Mouse (Mus musculus) midbrain, embryonic 11.5 days (tissue): ENCODE data around the gene Paqr7. TPM values are rescaled to one million over a fixed set of nuclear protein-coding genes. Genes with fewer than 3 reads are reported as not detected.
A peak's percentile ranks its signal among the peaks of the same experiment; 100 is the strongest.

Experiments used
- ATAC-seq: fragments of 200-750 bp; cut with Nextera tagmentation; 2 replicates; pipeline ENCODE4 v1.8.0; 2017; ENCODE audit warnings: moderate TSS enrichment, moderate library complexity; ENCODE audit not compliant: low FRiP score
- DNase-seq: peaks from one replicate; pipeline ENCODE4 v3.0.0; 2015; ENCODE audit warnings: low spot score; ENCODE audit errors: missing footprints
- H3K27ac ChIP-seq: fragments of 300-500 bp; sonication (generic); 2 replicates; pipeline ENCODE4 v1.5.1; 2014; ENCODE audit warnings: low read depth, low read length
- H3K27me3 ChIP-seq: fragments of 300-500 bp; sonication (generic); 2 replicates; pipeline ENCODE4 v1.6.1; 2014; ENCODE audit warnings: mild to moderate bottlenecking, low read length, moderate library complexity, mixed read lengths; ENCODE audit not compliant: control insufficient read depth, insufficient read depth
- H3K36me3 ChIP-seq: fragments of 300-500 bp; sonication (generic); 2 replicates; pipeline ENCODE4 v1.6.1; 2014; ENCODE audit warnings: mild to moderate bottlenecking, low read length, moderate library complexity, mixed read lengths; ENCODE audit not compliant: control insufficient read depth, insufficient read depth
- H3K4me1 ChIP-seq: fragments of 300-500 bp; sonication (generic); 2 replicates; pipeline ENCODE4 v1.6.1; 2014; ENCODE audit warnings: low read length; ENCODE audit not compliant: control insufficient read depth, insufficient read depth
- H3K4me2 ChIP-seq: fragments of 300-500 bp; sonication (generic); 2 replicates; pipeline ENCODE4 v1.6.1; 2014; ENCODE audit warnings: mild to moderate bottlenecking, moderate library complexity
- H3K4me3 ChIP-seq: fragments of 300-500 bp; sonication (generic); 2 replicates; pipeline ENCODE4 v1.5.1; 2014; ENCODE audit warnings: low read depth, low read length
- H3K9ac ChIP-seq: fragments of 300-500 bp; sonication (generic); 2 replicates; pipeline ENCODE4 v1.6.1; 2014; ENCODE audit warnings: low read length
- H3K9me3 ChIP-seq: fragments of 300-500 bp; sonication (generic); 2 replicates; pipeline ENCODE4 v1.6.1; 2016; ENCODE audit warnings: low read length; ENCODE audit not compliant: control insufficient read depth
- WGBS: fragments of 180-500 bp; shearing (Covaris S2); extraction: QIAGEN DNeasy Blood & Tissue Kit; methylation state at CpG from one replicate; pipeline ENCODE4 v1.1.7; 2014; 5-methylcytosine and 5-hydroxymethylcytosine counted together
- polyA plus RNA-seq: library from polyadenylated mRNA; unstranded; fragments of >200 nt; fragmentation: Nextera tagmentation; extraction: Ambion mirVana; gene quantifications from 2 replicates; pipeline ENCODE4 v1.2.1, GENCODE M21; 2014

The Paqr7 gene
- polyA plus RNA-seq, 1 experiment from 2014 or later = 1.3 TPM

DNA sequence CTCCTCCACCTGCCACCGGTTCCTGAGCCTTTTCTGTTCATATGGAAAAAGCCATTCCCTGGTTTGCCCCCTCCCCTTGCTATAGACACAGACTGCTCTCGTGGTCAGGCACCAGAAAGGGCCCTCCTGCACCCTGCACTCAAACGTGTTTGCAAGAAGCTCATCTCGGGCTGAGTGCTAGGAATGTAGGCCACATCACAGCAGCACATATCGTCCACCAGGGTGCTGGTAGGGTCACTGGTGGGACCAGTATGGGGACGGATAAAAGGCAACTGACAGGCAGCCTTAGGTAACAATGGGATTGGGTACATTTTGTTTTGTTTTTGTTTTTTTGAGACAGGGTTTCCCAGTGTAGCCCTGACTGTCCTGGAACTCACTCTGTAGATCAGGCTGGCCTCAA is 15.2 kb upstream of the Paqr7 start:
- 55% methylated on average over 6 of the region's 6 CpGs for WGBS
- H3K27me3 ChIP-seq = no peaks in the 10 kb centered on the region
- no peaks in the 10 kb centered on the region for H3K36me3 ChIP-seq
- H3K9ac ChIP-seq = no peak overlapping the region
- H3K4me3 ChIP-seq = no peak overlapping the region
- H3K4me1 ChIP-seq = peaks cover 6% of the 10 kb centered on the region; the same call in 1 of the 2 replicates
- no peak overlapping the region for H3K27ac ChIP-seq
- ATAC-seq (no peak), DNase-seq (no peak)
- no peak overlapping the region for H3K4me2 ChIP-seq
- no peaks in the 10 kb centered on the region for H3K9me3 ChIP-seq

DNA sequence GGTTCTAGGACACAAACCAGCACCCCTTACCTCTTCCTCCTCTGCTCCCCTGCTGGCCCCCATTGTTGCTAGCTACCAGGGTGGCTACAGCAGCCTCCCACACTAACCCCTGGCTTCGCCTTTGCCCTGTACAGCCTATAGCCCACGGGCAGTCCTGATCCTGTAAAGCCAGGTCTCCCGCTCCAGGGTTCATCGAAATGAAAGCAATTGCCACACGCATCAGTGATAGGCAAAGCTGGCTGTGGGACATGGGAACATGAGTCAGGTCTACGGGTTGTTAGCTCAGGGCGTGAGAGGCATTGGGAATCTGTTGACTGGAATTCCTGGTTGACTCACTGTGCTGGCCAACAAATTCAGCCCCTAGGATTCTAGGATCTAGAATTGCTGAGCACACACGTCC is 14.1 kb upstream of the Paqr7 start:
- WGBS = 79% methylated on average over 8 of the region's 8 CpGs
- Histone ChIP-seq H3K36me3 (no peaks in the 10 kb centered on the region), H3K4me2 (no peak overlapping the region), H3K9me3 (no peaks in the 10 kb centered on the region), H3K27me3 (no peaks in the 10 kb centered on the region), H3K27ac (no peak overlapping the region), H3K4me1 (peaks cover 6% of the 10 kb centered on the region; the same call in 1 of the 2 replicates), H3K9ac (no peak overlapping the region), H3K4me3 (no peak overlapping the region)
- DNase-seq (no peak), ATAC-seq (no peak)

DNA sequence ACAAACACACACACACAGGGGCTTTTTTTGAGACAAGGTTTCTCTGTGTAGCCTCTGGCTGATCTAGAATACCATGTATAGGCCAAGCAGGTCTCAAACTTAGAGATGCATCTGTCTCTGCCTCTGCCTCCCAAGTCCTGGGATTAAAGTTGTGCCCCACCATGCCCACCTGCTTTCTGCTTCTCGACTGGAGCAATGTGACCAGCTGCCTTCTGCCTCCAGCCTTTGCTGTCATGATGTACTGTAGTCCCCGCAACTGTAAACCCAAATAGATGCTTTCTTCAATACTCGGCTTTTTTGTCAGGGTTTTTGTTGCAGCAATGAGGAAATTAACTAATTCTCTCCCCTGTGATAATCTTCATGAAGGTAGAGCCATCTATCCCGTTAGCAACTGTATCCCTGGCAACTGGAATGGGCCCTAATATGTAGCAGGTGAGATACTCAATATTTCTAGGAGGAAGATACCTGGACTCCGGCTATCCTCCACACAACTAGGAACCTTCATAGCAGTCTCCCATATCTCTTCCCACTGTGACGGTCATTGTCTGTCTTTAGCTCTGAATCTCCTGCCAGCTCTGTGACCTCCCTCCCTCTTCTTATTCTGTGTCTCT is 13.3 kb upstream of the Paqr7 start:
- H3K9ac ChIP-seq = no peak overlapping the region
- H3K36me3 ChIP-seq = no peaks in the 10 kb centered on the region
- no peak for DNase-seq
- no peaks in the 10 kb centered on the region for H3K9me3 ChIP-seq
- H3K4me1 ChIP-seq = peaks cover 6% of the 10 kb centered on the region; the same call in 1 of the 2 replicates
- 74% methylated on average over 6 of the region's 6 CpGs for WGBS
- H3K27ac ChIP-seq = no peak overlapping the region
- no peaks in the 10 kb centered on the region for H3K27me3 ChIP-seq
- ATAC-seq = no peak
- H3K4me2 ChIP-seq = no peak overlapping the region
- H3K4me3 ChIP-seq = no peak overlapping the region

GRCm38 (mm10) chr4:134483696-134484095 is 12.8 kb upstream of the Paqr7 start:
- ATAC-seq = no peak
- Histone ChIP-seq H3K4me2 (no peak overlapping the region), H3K36me3 (no peaks in the 10 kb centered on the region), H3K27ac (no peak overlapping the region), H3K9me3 (no peaks in the 10 kb centered on the region), H3K4me1 (0 out of 2 replicates have a peak, but pooled peaks cover 2% of the 10 kb centered on the region), H3K9ac (no peak overlapping the region), H3K4me3 (no peak overlapping the region), H3K27me3 (no peaks in the 10 kb centered on the region)
- DNase-seq = no peak
- 57% methylated on average over 6 of the region's 6 CpGs for WGBS

DNA sequence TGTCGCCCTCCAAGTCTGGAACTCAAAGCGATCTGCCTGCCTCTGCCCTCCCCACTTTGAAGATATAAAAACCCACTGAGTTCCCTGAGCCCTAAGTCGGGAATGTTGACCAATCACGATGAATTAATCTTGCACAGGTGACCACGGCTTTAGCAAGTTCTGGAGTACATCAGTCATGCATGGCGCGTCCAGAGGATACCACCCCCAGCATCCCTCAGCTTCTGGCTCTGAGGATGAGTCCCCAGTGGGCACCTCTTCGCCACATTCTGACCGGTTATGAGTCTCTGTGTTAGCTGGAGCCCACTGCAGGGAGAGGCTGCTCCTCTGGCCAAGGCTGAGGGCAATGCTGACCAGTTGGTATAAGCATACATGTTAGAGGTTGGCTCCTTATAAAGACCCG is 12.3 kb upstream of the Paqr7 start:
- DNase-seq (no peak), ATAC-seq (no peak)
- no peaks in the 10 kb centered on the region for H3K36me3 ChIP-seq
- 82% methylated on average over 10 of the region's 10 CpGs for WGBS
- H3K27ac ChIP-seq = no peak overlapping the region
- no peaks in the 10 kb centered on the region for H3K9me3 ChIP-seq
- no peak overlapping the region for H3K4me3 ChIP-seq
- H3K9ac ChIP-seq = no peak overlapping the region
- no peak overlapping the region for H3K4me2 ChIP-seq
- no peaks in the 10 kb centered on the region for H3K4me1 ChIP-seq
- no peaks in the 10 kb centered on the region for H3K27me3 ChIP-seq

GRCm38 (mm10) chr4:134485151-134485900 is 11.2 kb upstream of the Paqr7 start:
- H3K4me3 ChIP-seq = no peak overlapping the region
- no peaks in the 10 kb centered on the region for H3K27me3 ChIP-seq
- no peak for ATAC-seq
- no peak overlapping the region for H3K4me2 ChIP-seq
- H3K9ac ChIP-seq = no peak overlapping the region
- DNase-seq = no peak
- no peaks in the 10 kb centered on the region for H3K9me3 ChIP-seq
- H3K36me3 ChIP-seq = no peaks in the 10 kb centered on the region
- H3K4me1 ChIP-seq = no peaks in the 10 kb centered on the region
- 86% methylated on average over 5 of the region's 5 CpGs for WGBS
- no peak overlapping the region for H3K27ac ChIP-seq

DNA sequence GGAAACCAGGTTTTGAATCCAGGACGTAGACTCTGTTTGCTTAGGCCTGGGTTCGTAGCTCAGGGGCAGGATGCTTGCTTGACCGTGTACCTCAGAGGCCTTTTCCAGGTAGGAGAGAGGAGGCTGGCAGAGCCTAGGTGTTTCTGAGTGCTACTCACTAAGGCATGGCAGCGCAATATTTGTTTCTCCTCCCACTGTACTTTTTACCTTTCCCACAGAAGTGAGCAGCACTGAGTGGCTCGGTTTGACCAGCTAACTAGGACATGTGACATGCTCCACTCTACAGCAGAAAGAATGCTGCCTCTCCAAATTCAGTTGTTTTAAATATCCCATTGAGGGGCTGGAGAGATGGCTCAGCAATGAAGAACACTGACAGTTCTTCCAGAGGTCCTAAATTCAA is 8.3 kb upstream of the Paqr7 start:
- 91% methylated on average over 5 of the region's 5 CpGs for WGBS
- Histone ChIP-seq H3K27me3 (no peaks in the 10 kb centered on the region), H3K9ac (no peak overlapping the region), H3K36me3 (no peaks in the 10 kb centered on the region), H3K27ac (no peak overlapping the region), H3K4me3 (no peak overlapping the region), H3K9me3 (no peaks in the 10 kb centered on the region), H3K4me1 (no peaks in the 10 kb centered on the region), H3K4me2 (no peak overlapping the region)
- no peak for ATAC-seq
- peak; percentile 65 for DNase-seq

DNA sequence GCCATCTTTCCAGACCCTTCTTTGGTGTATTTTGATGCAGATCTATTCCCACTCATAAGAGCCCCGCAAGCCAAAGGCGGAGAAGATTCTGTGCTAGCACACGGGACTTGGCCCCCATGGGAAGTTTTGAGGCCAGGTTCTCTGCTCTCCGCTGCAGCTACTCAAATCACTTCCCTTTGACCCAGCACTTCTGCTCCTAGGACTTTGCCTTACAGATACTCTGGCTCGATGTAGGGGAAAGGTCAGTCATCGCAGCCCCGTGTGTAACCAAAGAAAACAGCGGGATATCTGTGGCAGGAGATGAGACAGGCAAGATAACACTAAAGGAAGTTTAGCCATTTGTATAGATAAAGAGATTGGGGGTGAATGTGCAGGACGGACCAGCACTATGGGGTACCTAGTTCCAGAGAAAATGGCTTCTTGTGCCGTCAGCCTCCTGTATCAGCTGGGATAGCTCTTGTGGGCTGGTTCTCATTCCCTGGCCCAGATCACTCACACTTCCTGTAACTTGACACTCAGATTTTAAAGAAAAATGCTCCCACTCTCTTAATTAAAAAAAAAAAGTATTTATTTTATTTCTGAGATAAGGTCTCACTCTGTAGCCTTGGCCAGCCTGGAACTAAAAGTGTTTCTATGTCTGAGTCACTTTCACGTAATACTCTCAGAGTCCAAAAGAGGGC is 6.4 kb upstream of the Paqr7 start:
- peak; percentile 19 for DNase-seq
- Histone ChIP-seq H3K4me1 (peaks cover under 1% of the 10 kb centered on the region), H3K27me3 (no peaks in the 10 kb centered on the region), H3K4me3 (no peak overlapping the region), H3K9ac (no peak overlapping the region), H3K27ac (no peak overlapping the region), H3K9me3 (no peaks in the 10 kb centered on the region), H3K4me2 (no peak overlapping the region), H3K36me3 (no peaks in the 10 kb centered on the region)
- ATAC-seq = no peak
- WGBS = 88% methylated on average over 11 of the region's 11 CpGs

GRCm38 (mm10) chr4:134491716-134492115 is 4.8 kb upstream of the Paqr7 start:
- DNase-seq = no peak
- H3K4me1 ChIP-seq = peaks cover 7% of the 10 kb centered on the region
- WGBS = 83% methylated on average over 6 of the region's 6 CpGs
- no peaks in the 10 kb centered on the region for H3K9me3 ChIP-seq
- H3K27ac ChIP-seq = no peak overlapping the region
- ATAC-seq = no peak
- H3K36me3 ChIP-seq = no peaks in the 10 kb centered on the region
- no peak overlapping the region for H3K9ac ChIP-seq
- no peak overlapping the region for H3K4me3 ChIP-seq
- no peaks in the 10 kb centered on the region for H3K27me3 ChIP-seq
- no peak overlapping the region for H3K4me2 ChIP-seq
